Mouse (Mus musculus): ENCODE results near the gene Sppl3.

DNA sequence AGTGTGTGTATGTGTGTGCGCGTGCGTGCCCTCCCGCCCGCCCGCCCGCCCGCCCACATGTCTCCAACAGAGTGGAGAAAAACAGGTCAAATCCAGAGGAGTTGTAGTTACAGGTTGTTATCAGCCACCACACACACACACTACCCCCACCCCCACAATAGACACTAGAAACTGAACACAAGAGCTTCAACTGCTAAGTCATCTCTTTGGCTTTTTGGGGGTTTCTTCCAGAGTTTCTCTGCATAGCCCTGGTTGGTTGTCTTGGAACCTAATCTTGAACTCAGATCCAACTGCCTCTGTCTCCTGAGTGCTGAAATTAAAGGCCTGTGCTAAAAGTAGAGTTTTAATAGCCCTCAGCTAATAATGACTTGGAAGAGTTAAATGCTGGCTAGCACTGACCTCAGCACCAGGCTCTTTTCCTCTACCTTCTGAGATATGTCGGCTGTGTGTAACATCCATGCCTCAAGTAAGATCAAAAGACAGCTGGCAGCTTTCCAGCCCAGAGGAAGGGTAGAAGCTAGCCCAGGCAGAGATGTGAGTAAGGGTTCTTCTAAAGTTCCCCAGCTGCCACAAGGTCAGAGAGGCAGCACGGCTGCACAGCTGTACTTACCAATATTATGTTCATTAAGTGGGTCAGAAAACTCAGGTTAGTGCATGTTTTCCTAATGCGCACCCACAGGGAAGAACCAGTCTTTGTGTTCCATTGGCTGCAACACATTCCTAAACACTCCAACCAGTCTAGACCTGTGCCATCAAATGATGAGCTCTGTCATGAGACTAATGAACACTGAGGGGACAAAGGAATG lies 60.4 kb downstream of the Sppl3 start:
- TF ChIP-seq CTCF (IDR thresholded peaks at IDR 0.05) (no peak), EP300 (IDR thresholded peaks at IDR 0.05) (no peak)

Measured in lung, postnatal 0 days (tissue).